Mouse (Mus musculus) lung, adult 2 months (tissue): Measurements from ENCODE around the gene Pcnx. TPM values are rescaled to one million over a fixed set of nuclear protein-coding genes. Genes with fewer than 3 reads are reported as not detected.

Experiments used
- DNase-seq: peaks from one replicate; pipeline ENCODE4 v3.0.0; 2022
- H3K4me1 ChIP-seq: fragments of 200-500 bp; 2 replicates; pipeline ENCODE4 v1.6.1; 2011; ENCODE audit warnings: low read length; ENCODE audit not compliant: control insufficient read depth, insufficient read depth
- H3K4me3 ChIP-seq: fragments of 200-500 bp; replicated peaks from 2 replicates; pipeline ENCODE3; 2011; ENCODE audit warnings: low read depth, mild to moderate bottlenecking, control low read depth, low read length; ENCODE audit errors: extremely low read depth
- CTCF ChIP-seq: fragments of 200-500 bp; IDR thresholded peaks from 2 replicates; pipeline ENCODE4 v1.5.1; 2011; ENCODE audit warnings: mild to moderate bottlenecking, low read length, control low read depth; ENCODE audit not compliant: insufficient read depth
- POLR2A ChIP-seq: fragments of 200-500 bp; IDR thresholded peaks from 2 replicates; pipeline ENCODE4 v1.6.1; 2011; ENCODE audit warnings: low read depth, mild to moderate bottlenecking, control low read depth, low read length, borderline replicate concordance; ENCODE audit errors: extremely low read depth
- WGBS: fragments of 180-500 bp; shearing (Covaris S2); methylation state at CpG from one replicate; pipeline ENCODE4 v1.1.7; 2018; 5-methylcytosine and 5-hydroxymethylcytosine counted together
- polyA plus RNA-seq: library from polyadenylated mRNA; depleted of rRNA; stranded (reverse); fragments of >200 nt; gene quantifications from 2 replicates; pipeline ENCODE4 v1.2.3, GENCODE M21; 2012

Pcnx gene
- polyA plus RNA-seq, 1 experiment, result 66.8 TPM

DNA sequence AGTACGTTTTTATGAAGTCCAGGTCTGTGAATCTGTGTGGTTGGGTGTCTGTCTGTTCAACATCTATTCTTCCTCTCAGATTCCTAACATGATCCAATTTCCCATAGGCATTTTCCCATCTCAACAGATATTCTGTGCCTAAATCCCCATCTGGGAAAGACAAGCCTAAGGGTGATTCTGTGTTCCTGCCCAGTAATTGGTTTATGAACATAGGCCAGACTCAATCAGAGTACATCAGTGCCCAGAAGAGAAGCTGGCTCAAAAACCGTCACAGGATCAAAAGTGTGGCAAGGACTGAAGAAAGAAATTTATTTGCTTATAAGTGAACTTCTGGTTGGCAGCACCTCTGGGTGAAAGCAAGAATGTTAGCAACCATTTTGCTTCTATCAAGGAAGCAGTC is 7.3 kb upstream of the Pcnx start:
- H3K4me1 ChIP-seq, result no peaks in the 10 kb centered on the region; the same call in 1 of the 2 replicates
- no peak overlapping the region for H3K4me3 ChIP-seq
- no peak for TF ChIP-seq POLR2A
- no peak for TF ChIP-seq CTCF
- DNase-seq, result no peak
- 78% methylated on average over 2 of the region's 2 CpGs for WGBS

DNA sequence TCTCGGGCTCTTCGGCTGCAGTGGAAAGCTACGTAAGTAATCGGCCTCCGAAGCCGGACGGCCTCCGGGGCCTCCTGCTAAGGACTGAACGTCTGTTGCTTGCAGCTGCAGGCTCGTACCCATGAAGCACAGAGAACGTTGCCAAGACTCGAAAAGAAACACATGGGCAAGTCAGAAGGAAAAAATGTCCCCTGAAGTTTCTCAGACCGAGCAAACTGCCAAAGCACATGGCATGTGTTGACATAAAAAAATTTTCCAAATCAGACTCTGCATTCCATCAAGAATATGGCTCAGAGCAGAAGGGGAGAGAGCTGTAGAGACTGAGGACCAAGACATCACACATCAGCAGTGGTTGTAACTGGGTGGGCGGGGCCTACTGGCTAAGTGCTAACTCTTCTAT is 6.8 kb upstream of the Pcnx start:
- no peak overlapping the region for H3K4me3 ChIP-seq
- DNase-seq, result no peak
- no peak for TF ChIP-seq POLR2A
- WGBS, result 65% methylated on average over 14 of the region's 14 CpGs
- peaks cover 4% of the 10 kb centered on the region for H3K4me1 ChIP-seq

GRCm38 (mm10) chr12:81853543-81853942 is 6.3 kb upstream of the Pcnx start:
- no peak for DNase-seq
- WGBS, result 83% methylated on average over 9 of the region's 9 CpGs
- TF ChIP-seq CTCF, result no peak
- Histone ChIP-seq H3K4me3 (no peak overlapping the region), H3K4me1 (peaks cover 6% of the 10 kb centered on the region)

DNA sequence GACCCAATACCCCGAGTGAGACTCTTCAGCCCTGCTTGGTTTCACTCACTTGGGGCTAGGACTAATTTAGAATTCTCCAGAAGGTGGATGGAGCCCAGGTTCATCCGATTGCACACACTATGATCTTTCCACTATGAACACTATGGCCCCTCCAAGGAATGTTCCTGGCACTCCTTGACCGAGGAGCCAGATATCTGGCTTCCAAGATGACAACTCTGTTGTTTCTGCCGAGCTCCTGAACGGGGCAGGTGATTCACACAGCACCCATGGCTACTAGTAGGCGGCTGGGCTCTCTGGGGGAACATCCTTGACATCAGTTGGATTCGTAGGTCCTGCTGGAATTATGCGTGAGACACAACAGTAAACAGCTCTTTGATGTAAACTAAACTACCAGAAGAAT is 4.8 kb upstream of the Pcnx start:
- no peak for TF ChIP-seq POLR2A
- no peak for TF ChIP-seq CTCF
- Histone ChIP-seq H3K4me3 (no peak overlapping the region), H3K4me1 (peaks cover 13% of the 10 kb centered on the region)
- no peak for DNase-seq
- 71% methylated on average over 8 of the region's 8 CpGs for WGBS

GRCm38 (mm10) chr12:81856696-81857095 is 3.1 kb upstream of the Pcnx start:
- DNase-seq, result no peak
- TF ChIP-seq CTCF (no peak), POLR2A (no peak)
- WGBS, result 64% methylated on average over 4 of the region's 4 CpGs
- Histone ChIP-seq H3K4me3 (no peak overlapping the region), H3K4me1 (peaks cover 13% of the 10 kb centered on the region)

DNA sequence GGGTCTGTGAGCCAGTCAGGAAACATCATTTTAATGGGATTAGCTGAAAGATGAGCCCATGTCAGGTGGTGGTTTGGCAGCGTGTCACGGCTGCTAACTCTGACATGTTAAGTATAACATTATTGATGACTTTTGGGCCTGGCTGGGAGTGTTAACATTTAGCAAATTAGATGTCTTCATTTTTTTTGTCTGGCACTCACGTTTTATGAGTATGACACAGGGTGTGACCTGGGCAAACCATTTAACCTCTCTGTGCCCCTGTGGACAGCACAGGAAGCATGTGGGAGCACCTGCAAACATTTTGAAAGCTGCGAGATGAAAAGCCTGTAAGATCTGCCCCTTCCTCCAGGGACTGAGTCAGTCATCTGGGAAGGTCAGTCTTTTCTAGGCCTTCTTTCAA is 2.6 kb upstream of the Pcnx start:
- 52% methylated on average over 4 of the region's 4 CpGs for WGBS
- no peak overlapping the region for H3K4me3 ChIP-seq
- no peak for TF ChIP-seq CTCF
- TF ChIP-seq POLR2A, result no peak
- H3K4me1 ChIP-seq, result peaks cover 17% of the 10 kb centered on the region
- no peak for DNase-seq

- Histone ChIP-seq H3K4me1 (peaks cover 24% of the 10 kb centered on the region), H3K4me3 (peak overlapping the region; percentile 24)
- DNase-seq, result no peak
- 43% methylated on average over 8 of the region's 8 CpGs for WGBS
- no peak for TF ChIP-seq CTCF
- TF ChIP-seq POLR2A, result no peak
Measured at GRCm38 (mm10) chr12:81857978-81858569, 1.7 kb upstream of the Pcnx start.

DNA sequence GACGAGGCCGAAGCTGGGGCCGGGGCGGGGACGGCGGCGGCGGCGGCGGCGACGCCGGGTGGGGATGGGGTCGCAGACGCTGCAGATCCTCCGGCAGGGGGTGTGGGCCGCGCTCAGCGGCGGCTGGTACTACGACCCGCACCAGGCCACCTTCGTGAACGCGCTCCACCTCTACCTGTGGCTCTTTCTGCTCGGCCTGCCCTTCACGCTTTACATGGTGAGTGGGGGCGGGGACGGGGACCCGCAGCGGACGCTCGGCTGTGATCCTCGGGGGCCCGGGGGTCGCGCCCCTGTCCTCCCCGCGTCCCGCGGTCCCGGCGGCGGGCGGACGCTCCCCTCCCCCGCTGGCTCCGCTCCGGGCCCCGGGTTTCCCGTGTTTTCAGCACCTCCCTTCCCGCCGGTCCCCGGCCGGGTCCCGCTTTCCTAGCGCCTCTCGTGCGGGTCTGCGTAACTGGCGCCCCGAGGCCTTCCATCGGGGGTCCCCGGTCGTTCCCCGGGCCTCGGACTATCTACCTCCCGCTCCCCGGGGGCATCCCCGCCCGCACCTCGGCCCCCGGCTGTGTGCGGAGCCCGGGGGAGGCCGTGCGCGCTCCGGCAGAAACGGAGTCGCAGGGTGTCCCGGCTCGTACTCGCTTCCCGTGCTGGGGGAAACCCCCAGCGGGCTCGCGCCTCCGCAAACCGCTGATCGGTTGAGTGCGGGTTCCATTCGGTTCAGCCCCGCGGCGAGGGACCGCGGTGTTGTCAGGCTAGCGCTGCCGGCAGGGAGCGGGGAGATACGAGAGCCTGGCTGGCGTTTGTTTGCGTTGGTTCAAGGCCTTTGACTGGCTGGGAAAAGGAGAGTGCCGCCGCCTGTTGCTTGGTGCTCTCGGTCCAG is 722 bp downstream of the Pcnx start:
- DNase-seq, result peak; percentile 80
- H3K4me1 ChIP-seq, result peaks cover 28% of the 10 kb centered on the region
- 1% methylated on average over 107 of the region's 107 CpGs for WGBS
- H3K4me3 ChIP-seq, result peak overlapping the region; percentile 72
- TF ChIP-seq CTCF (no peak), POLR2A (peak; percentile 36; the same call in 1 of the 2 replicates)

DNA sequence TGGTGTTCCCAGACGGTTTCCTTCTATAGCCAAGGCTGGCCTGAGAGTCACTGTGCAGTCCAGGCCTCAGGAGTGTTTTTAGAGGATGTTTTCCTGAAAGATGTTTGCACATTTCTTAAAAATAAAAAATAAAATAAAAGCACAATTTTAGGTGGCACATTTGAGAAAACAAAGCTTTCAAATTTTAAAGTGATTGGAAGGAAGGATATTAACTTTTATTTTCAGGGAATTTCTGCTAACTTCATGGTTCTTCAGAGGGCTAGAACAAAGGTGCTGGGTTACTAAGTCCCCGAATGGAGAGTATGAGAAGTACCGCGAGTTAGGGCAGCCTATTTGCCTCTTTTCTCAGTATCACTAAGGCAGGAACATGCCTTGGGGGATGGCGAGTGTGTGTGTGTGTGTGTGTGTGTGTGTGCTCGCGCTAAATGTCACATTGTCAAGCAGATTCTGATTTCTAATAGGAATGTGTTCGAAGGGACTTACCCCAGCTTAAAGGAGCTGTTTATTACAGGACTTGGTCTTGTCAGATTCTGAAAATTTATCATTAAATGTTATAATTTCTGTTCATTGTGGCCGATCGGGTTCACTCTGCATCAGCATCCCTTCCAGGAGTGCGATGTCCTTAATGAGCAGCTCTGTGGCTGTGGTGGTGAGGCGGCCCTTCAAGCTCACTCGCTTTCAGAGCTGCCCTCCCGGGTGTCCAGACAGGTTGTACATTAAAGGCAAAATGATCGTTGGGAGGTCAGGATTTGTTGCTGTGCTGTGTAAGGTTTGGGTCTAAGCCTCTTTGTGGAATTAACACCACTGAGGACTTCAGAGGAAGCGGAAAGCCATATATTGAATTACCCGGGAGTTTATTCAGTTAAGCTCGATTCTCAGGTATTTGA is 1.6 kb downstream of the Pcnx start:
- peak overlapping the region; percentile 72 for H3K4me3 ChIP-seq
- TF ChIP-seq POLR2A, result no peak
- 20% methylated on average over 18 of the region's 18 CpGs for WGBS
- peak; percentile 33 for DNase-seq
- H3K4me1 ChIP-seq, result peaks cover 28% of the 10 kb centered on the region
